In the genomic region with DNA sequence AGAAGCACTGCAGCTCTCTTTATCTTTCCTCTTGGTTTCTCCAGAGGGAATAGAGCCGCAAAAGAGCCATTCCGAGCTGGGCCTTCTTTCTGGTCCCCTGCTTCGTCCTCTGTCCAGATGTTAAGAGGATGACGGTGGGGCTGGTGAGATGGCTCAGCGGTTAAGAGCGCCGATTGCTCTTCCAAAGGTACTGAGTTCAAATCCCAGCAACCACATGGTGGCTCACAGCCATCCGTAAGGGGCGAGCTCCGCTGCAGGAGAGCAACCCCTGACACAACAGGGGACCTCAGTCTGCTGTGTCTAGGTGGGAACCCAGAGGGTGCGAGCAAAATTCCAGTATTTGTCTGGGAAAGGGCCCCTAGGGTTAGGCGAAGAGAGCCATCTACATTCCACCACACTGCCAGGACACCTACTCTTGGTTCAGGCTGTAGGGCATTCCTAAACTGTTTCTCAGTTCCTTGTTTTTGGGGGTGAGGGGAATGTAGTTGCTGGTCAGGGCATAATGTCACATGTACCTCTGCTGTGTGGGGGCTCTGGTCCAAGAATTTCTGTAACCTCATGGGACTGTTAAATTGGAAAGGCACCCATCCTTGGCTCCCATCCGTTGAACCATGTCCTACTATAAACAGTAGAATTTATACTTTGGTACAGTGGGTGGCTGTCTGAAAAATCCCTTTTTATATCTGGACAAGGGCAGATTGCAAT, we compare ENCODE assay signal across 8 mouse cellular contexts. TPM values are rescaled to one million over a fixed set of nuclear protein-coding genes. Genes with fewer than 3 reads are reported as not detected.
DNase-seq lines count a peak whose midpoint lies in the region; ATAC-seq and TF ChIP-seq lines count a peak whose summit lies in the region.

No protein-coding gene starts in this region.

- peak overlapping the region; percentile 79 for H3K4me3 ChIP-seq in kidney, adult 2 months (ENCODE audit: insufficient read depth, low read depth, low read length)
- peak overlapping the region; percentile 88 for H3K4me3 ChIP-seq in bone marrow, adult 2 months (replicated peaks; ENCODE audit: control insufficient read depth, low read depth, low read length)
- peak overlapping the region; percentile 48 for H3K4me3 ChIP-seq in hindbrain, embryonic 12.5 days
- peak overlapping the region; percentile 52 for H3K4me3 ChIP-seq in midbrain, embryonic 14.5 days (replicated peaks; ENCODE audit: low read depth, low read length)

- peaks cover 4% of the 10 kb centered on the region; the same call in 1 of the 2 replicates for H3K36me3 ChIP-seq in kidney, adult 2 months (ENCODE audit: control insufficient read depth, insufficient read depth, low read length)
- H3K36me3 ChIP-seq in hindbrain, embryonic 12.5 days, result peaks cover 53% of the 10 kb centered on the region
- H3K36me3 ChIP-seq in midbrain, embryonic 14.5 days (ENCODE audit: control insufficient read depth, insufficient read depth, low read length), result peaks cover 59% of the 10 kb centered on the region

- 70% methylated on average over 13 of the region's 13 CpGs for WGBS in kidney, adult 2 months
- 76% methylated on average over 13 of the region's 13 CpGs for WGBS in bone marrow, adult 2 months
- WGBS in hindbrain, embryonic 12.5 days, result 65% methylated on average over 13 of the region's 13 CpGs
- 68% methylated on average over 13 of the region's 13 CpGs for WGBS in midbrain, embryonic 14.5 days

- TF ChIP-seq POLR2A in kidney, adult 2 months (IDR thresholded peaks at IDR 0.05; ENCODE audit: low read depth, low read length), result no peak
- no peak for TF ChIP-seq POLR2A in bone marrow, adult 2 months (IDR thresholded peaks at IDR 0.05; ENCODE audit: borderline replicate concordance, control insufficient read depth, low read depth, low read length)

- peak overlapping the region; percentile 57 for H3K4me2 ChIP-seq in hindbrain, embryonic 12.5 days (replicated peaks)
- H3K4me2 ChIP-seq in midbrain, embryonic 14.5 days (ENCODE audit: low read length), result peak overlapping the region; percentile 63

- H3K9ac ChIP-seq in hindbrain, embryonic 12.5 days, result peak overlapping the region; percentile 61
- H3K9ac ChIP-seq in midbrain, embryonic 14.5 days (replicated peaks; ENCODE audit: low read length), result peak overlapping the region; percentile 46; the same call in 1 of the 2 replicates

- no peaks in the 10 kb centered on the region for H3K9me3 ChIP-seq in hindbrain, embryonic 12.5 days (replicated peaks)
- no peaks in the 10 kb centered on the region for H3K9me3 ChIP-seq in midbrain, embryonic 14.5 days (ENCODE audit: control insufficient read depth, low read length)

- peak overlapping the region; percentile 89 for H3K27ac ChIP-seq in kidney, adult 2 months (ENCODE audit: insufficient read depth, low read depth, low read length)
- H3K27ac ChIP-seq in bone marrow, adult 2 months (ENCODE audit: control insufficient read depth, insufficient read depth, low read depth, low read length, poor library complexity), result peak overlapping the region; percentile 93
- peak overlapping the region; percentile 97 for H3K27ac ChIP-seq in hindbrain, embryonic 12.5 days
- H3K27ac ChIP-seq in midbrain, embryonic 14.5 days (replicated peaks; ENCODE audit: low read depth, low read length), result peak overlapping the region; percentile 93

- DNase-seq in kidney, adult 2 months, result no peak
- DNase-seq in kidney, adult 9 months, result no peak
- no peak for DNase-seq in midbrain, embryonic 14.5 days
- DNase-seq in layer of hippocampus, adult 11-12 months (ENCODE audit: low spot score), result no peak
- no peak for DNase-seq in ovary, postnatal 10 days (ENCODE audit: low spot score)

- no peak for TF ChIP-seq CTCF in kidney, adult 2 months (conservative IDR thresholded peaks at IDR 0.05; ENCODE audit: insufficient read depth, insufficient read length, low read depth, low read length)
- TF ChIP-seq CTCF in bone marrow, adult 2 months (IDR thresholded peaks at IDR 0.05; ENCODE audit: control insufficient read depth, insufficient read depth, low read length), result no peak

- no peaks in the 10 kb centered on the region for H3K27me3 ChIP-seq in kidney, adult 2 months (replicated peaks; ENCODE audit: control insufficient read depth, insufficient read depth, low read length)
- H3K27me3 ChIP-seq in hindbrain, embryonic 12.5 days, result no peaks in the 10 kb centered on the region
- no peaks in the 10 kb centered on the region for H3K27me3 ChIP-seq in midbrain, embryonic 14.5 days (ENCODE audit: control insufficient read depth, insufficient read depth, low read length)

- peaks cover 6% of the 10 kb centered on the region; the same call in 1 of the 2 replicates for H3K4me1 ChIP-seq in kidney, adult 2 months (ENCODE audit: control insufficient read depth, insufficient read depth, low read length)
- H3K4me1 ChIP-seq in bone marrow, adult 2 months (ENCODE audit: control insufficient read depth, insufficient read depth, low read length), result peaks cover 3% of the 10 kb centered on the region; the same call in 1 of the 2 replicates
- peaks cover 20% of the 10 kb centered on the region for H3K4me1 ChIP-seq in hindbrain, embryonic 12.5 days
- peaks cover 13% of the 10 kb centered on the region for H3K4me1 ChIP-seq in midbrain, embryonic 14.5 days (ENCODE audit: control insufficient read depth, insufficient read depth, low read length)

- peak; percentile 51 for ATAC-seq in hindbrain, embryonic 12.5 days (ENCODE audit: low FRiP score)
- peak; percentile 13; the same call in 1 of the 2 replicates for ATAC-seq in midbrain, embryonic 14.5 days (ENCODE audit: low FRiP score, low TSS enrichment)
- ATAC-seq in monocyte, adult 5-6 weeks (replicated peaks; ENCODE audit: insufficient number of reproducible peaks, low FRiP score, low TSS enrichment, poor library complexity, severe bottlenecking), result no peak

RNA-seq across cellular contexts. Expression of a gene that starts 0.7 kb away (rescaled TPM):
- polyA plus RNA-seq in kidney, adult 2 months (2012; rRNA removed), result 143 and 147 TPM in 2 replicates
- polyA plus RNA-seq in bone marrow, adult 2 months (2011; ENCODE audit: insufficient read depth, insufficient read length, low replicate concordance, missing spikeins), result 62.4 and 109 TPM in 2 replicates
- polyA plus RNA-seq in hindbrain, embryonic 12.5 days (2016; fragmentation: Nextera tagmentation; extraction: Ambion mirVana), result 68.0 and 69.1 TPM in 2 replicates
- polyA plus RNA-seq in midbrain, embryonic 14.5 days (2014; fragmentation: Nextera tagmentation; extraction: Ambion mirVana), result 64.0 and 108 TPM in 2 replicates
- 32.9 to 56.3 TPM (median 49.2 TPM) in 3 replicates for total RNA-seq in monocyte, adult 5-6 weeks (2017)

RNA-seq across cellular contexts. Expression of a gene that starts 2.8 kb away (rescaled TPM):
- polyA plus RNA-seq in kidney, adult 2 months (2012; rRNA removed), result 8.5 and 10.7 TPM in 2 replicates
- 28.0 and 51.6 TPM in 2 replicates for polyA plus RNA-seq in bone marrow, adult 2 months (2011; ENCODE audit: insufficient read depth, insufficient read length, low replicate concordance, missing spikeins)
- 6.9 and 8.2 TPM in 2 replicates for polyA plus RNA-seq in hindbrain, embryonic 12.5 days (2016; fragmentation: Nextera tagmentation; extraction: Ambion mirVana)
- 3.7 and 7.9 TPM in 2 replicates for polyA plus RNA-seq in midbrain, embryonic 14.5 days (2014; fragmentation: Nextera tagmentation; extraction: Ambion mirVana)
- 203 to 221 TPM (median 207 TPM) in 3 replicates for total RNA-seq in monocyte, adult 5-6 weeks (2017)

RNA-seq across cellular contexts. Expression of a gene that starts 8.0 kb away (rescaled TPM):
- polyA plus RNA-seq in kidney, adult 2 months (2012; rRNA removed), result 0.58 and 0.70 TPM in 2 replicates
- not detected in 2 replicates for polyA plus RNA-seq in bone marrow, adult 2 months (2011; ENCODE audit: insufficient read depth, insufficient read length, low replicate concordance, missing spikeins)
- 0.26 TPM in 1 of 2 replicates, not detected in the other for polyA plus RNA-seq in hindbrain, embryonic 12.5 days (2016; fragmentation: Nextera tagmentation; extraction: Ambion mirVana)
- not detected in 2 replicates for polyA plus RNA-seq in midbrain, embryonic 14.5 days (2014; fragmentation: Nextera tagmentation; extraction: Ambion mirVana)
- 4.1 to 8.2 TPM in 2 of 3 replicates, not detected in the other for total RNA-seq in monocyte, adult 5-6 weeks (2017)

RNA-seq across cellular contexts. Expression of a gene that starts 9.1 kb away (rescaled TPM):
- polyA plus RNA-seq in kidney, adult 2 months (2012; rRNA removed), result 200 and 244 TPM in 2 replicates
- polyA plus RNA-seq in bone marrow, adult 2 months (2011; ENCODE audit: insufficient read depth, insufficient read length, low replicate concordance, missing spikeins), result 268 and 540 TPM in 2 replicates
- 555 and 589 TPM in 2 replicates for polyA plus RNA-seq in hindbrain, embryonic 12.5 days (2016; fragmentation: Nextera tagmentation; extraction: Ambion mirVana)
- 707 and 863 TPM in 2 replicates for polyA plus RNA-seq in midbrain, embryonic 14.5 days (2014; fragmentation: Nextera tagmentation; extraction: Ambion mirVana)
- total RNA-seq in monocyte, adult 5-6 weeks (2017), result 597 to 694 TPM (median 633 TPM) in 3 replicates

RNA-seq across cellular contexts. Expression of a gene that starts 18.8 kb away (rescaled TPM):
- 41.8 and 43.5 TPM in 2 replicates for polyA plus RNA-seq in kidney, adult 2 months (2012; rRNA removed)
- polyA plus RNA-seq in bone marrow, adult 2 months (2011; ENCODE audit: insufficient read depth, insufficient read length, low replicate concordance, missing spikeins), result 46.3 and 67.8 TPM in 2 replicates
- polyA plus RNA-seq in hindbrain, embryonic 12.5 days (2016; fragmentation: Nextera tagmentation; extraction: Ambion mirVana), result 105 and 106 TPM in 2 replicates
- polyA plus RNA-seq in midbrain, embryonic 14.5 days (2014; fragmentation: Nextera tagmentation; extraction: Ambion mirVana), result 93.3 and 103 TPM in 2 replicates
- total RNA-seq in monocyte, adult 5-6 weeks (2017), result 67.5 to 144 TPM (median 118 TPM) in 3 replicates
